Mouse (Mus musculus) lung, postnatal 0 days (tissue): ENCODE results near the gene Ltbp1.

Experiments used
- CTCF ChIP-seq: IDR thresholded peaks from 2 replicates; pipeline ENCODE4 v1.5.1; 2016; ENCODE audit warnings: antibody characterized with exemption, mild to moderate bottlenecking
- EP300 ChIP-seq: IDR thresholded peaks from 2 replicates; pipeline ENCODE4 v1.6.1; 2016; ENCODE audit warnings: antibody characterized with exemption, mild to moderate bottlenecking, control low read depth

DNA sequence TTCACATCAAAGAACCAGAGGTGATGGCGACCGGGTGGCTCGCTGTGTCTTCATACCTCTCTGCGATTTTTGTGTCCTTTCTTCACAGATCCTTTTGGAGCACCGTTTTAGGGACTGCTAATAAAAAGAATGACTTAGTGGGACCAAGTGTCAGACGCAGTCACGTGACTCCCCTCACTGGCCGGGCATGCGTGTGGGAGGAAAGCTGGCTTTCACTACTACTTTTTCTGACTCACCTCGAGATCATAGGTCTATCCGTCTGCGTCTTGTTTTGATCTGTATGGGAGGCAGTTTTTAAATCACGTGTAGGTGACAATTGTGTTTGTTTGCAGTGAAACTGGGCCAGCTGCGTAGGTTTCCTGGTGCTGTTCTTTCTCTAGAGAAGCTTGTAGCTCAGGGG is 28.0 kb downstream of the Ltbp1 start:
- TF ChIP-seq CTCF (no peak), EP300 (no peak)
